Mouse (Mus musculus): ENCODE data around the gene Fam187a. TPM values are rescaled to one million over a fixed set of nuclear protein-coding genes. Genes with fewer than 3 reads are reported as not detected.

The Fam187a gene
- total and polyA plus RNA-seq, 2 experiments from 2014 or later: not detected

DNA sequence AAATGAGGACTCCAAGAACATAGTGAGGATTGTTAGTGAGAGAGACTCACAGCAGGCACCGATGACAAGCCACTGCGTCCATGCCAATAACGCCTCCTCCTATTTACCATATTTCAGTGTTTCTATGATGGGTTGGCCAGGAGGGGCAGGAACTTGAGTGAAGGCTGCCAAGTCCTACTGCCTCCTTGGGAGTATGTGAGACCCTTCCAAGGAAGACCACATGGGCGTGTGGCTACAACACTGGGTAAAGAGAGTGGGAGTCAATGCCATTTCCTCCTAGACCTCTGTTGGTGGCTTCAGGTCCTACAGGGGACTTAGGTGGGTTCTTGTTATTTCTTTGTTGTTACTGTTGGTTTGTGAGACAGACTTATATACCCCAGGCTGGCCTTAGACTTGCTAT is 16.2 kb downstream of the Fam187a start:
- ATAC-seq (no peak), DNase-seq (ENCODE audit: low spot score) (no peak)
- H3K36me3 ChIP-seq (ENCODE audit: insufficient read depth, low read length): no peaks in the 10 kb centered on the region
- no peak overlapping the region for H3K27ac ChIP-seq
- peaks cover 7% of the 10 kb centered on the region; the same call in 1 of the 2 replicates for H3K4me1 ChIP-seq (ENCODE audit: insufficient read depth, low read length)
- H3K9me3 ChIP-seq (ENCODE audit: low read length): no peaks in the 10 kb centered on the region
- H3K27me3 ChIP-seq (ENCODE audit: insufficient read depth, low read length): no peaks in the 10 kb centered on the region
- H3K9ac ChIP-seq (replicated peaks; ENCODE audit: low read length): no peak overlapping the region
- TF ChIP-seq CTCF (IDR thresholded peaks at IDR 0.05; ENCODE audit: low read depth): no peak
- 43% methylated on average over 4 of the region's 4 CpGs for WGBS
- no peak overlapping the region for H3K4me3 ChIP-seq (ENCODE audit: low read length)
- H3K4me2 ChIP-seq (ENCODE audit: low read depth, low read length): 0 out of 2 replicates have a peak overlapping the region, but pooled peaks have one; percentile 19

DNA sequence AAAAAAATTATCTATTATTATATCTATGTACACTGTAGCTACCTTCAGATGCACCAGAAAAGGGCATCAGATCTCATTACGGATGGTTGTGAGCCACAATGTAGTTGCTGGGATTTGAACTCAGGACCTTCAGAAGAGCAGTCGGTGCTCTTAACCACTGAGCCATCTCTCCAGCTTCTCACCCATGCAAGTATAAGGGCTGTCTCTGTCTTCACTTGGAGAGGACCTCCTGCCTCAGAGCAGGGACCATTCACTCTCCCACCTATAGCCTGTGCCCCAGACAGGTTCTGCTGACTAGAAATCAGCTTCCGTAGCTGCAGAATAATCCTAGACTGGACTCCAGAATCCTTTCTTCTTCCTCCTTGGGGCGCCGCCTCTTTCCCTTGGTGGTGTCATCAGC is 17.1 kb downstream of the Fam187a start:
- Histone ChIP-seq H3K27ac (no peak overlapping the region), H3K4me1 (ENCODE audit: insufficient read depth, low read length) (peaks cover 7% of the 10 kb centered on the region; the same call in 1 of the 2 replicates), H3K4me2 (ENCODE audit: low read depth, low read length) (no peak overlapping the region), H3K9me3 (ENCODE audit: low read length) (no peaks in the 10 kb centered on the region), H3K4me3 (ENCODE audit: low read length) (no peak overlapping the region), H3K36me3 (ENCODE audit: insufficient read depth, low read length) (no peaks in the 10 kb centered on the region), H3K9ac (replicated peaks; ENCODE audit: low read length) (no peak overlapping the region), H3K27me3 (ENCODE audit: insufficient read depth, low read length) (no peaks in the 10 kb centered on the region)
- TF ChIP-seq CTCF (IDR thresholded peaks at IDR 0.05; ENCODE audit: low read depth): no peak
- 84% methylated on average over 5 of the region's 5 CpGs for WGBS
- no peak for DNase-seq (ENCODE audit: low spot score)
- no peak for ATAC-seq

DNA sequence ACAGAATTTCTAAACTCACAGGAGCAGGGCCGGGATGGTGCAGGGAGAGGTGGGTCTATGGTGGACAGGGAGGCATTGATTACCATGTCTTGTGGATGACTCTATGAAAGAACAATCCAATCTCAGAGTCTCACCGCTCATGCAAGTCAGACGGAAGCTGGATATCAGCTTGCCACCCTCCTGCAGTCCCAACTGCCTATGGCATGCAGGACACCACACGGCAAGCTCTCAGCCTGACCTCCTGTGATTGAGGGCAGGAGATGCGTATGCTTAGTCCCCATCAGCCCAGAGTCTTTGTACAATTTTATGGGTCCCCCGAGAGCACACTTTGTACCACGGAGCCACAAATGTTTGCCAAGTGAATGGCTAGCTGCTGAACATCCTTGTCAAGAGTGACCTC is 18.7 kb downstream of the Fam187a start:
- H3K27ac ChIP-seq: no peak overlapping the region
- no peak for ATAC-seq
- no peaks in the 10 kb centered on the region for H3K27me3 ChIP-seq (ENCODE audit: insufficient read depth, low read length)
- no peak overlapping the region for H3K4me3 ChIP-seq (ENCODE audit: low read length)
- no peaks in the 10 kb centered on the region for H3K36me3 ChIP-seq (ENCODE audit: insufficient read depth, low read length)
- H3K9me3 ChIP-seq (ENCODE audit: low read length): no peaks in the 10 kb centered on the region
- H3K4me1 ChIP-seq (ENCODE audit: insufficient read depth, low read length): peaks cover 2% of the 10 kb centered on the region; the same call in 1 of the 2 replicates
- WGBS: 76% methylated on average over 7 of the region's 7 CpGs
- H3K4me2 ChIP-seq (ENCODE audit: low read depth, low read length): no peak overlapping the region
- H3K9ac ChIP-seq (replicated peaks; ENCODE audit: low read length): no peak overlapping the region
- no peak for DNase-seq (ENCODE audit: low spot score)
- TF ChIP-seq CTCF (IDR thresholded peaks at IDR 0.05; ENCODE audit: low read depth): no peak

DNA sequence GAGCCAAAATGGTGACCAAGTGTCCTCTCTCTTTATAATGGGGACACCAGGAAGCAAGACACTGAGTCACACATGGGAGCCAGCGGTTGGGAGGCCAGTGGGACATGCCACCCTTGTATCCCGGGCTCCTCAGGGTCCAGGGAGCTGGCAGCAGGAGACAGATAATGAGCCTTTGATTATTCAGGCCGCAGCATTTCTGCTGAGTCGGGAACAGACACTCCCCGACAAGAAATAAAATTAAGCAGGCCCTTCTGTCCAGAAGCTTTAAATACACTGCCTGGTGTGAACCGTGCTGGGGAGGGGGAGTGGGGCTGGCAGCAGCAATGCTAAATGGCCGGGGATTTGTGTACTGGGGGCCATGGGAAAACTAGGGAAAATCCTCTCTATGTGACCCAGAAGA is 26.4 kb downstream of the Fam187a start:
- no peak for TF ChIP-seq CTCF (IDR thresholded peaks at IDR 0.05; ENCODE audit: low read depth)
- Histone ChIP-seq H3K27me3 (ENCODE audit: insufficient read depth, low read length) (no peaks in the 10 kb centered on the region), H3K36me3 (ENCODE audit: insufficient read depth, low read length) (no peaks in the 10 kb centered on the region), H3K4me1 (ENCODE audit: insufficient read depth, low read length) (no peaks in the 10 kb centered on the region), H3K9ac (replicated peaks; ENCODE audit: low read length) (no peak overlapping the region), H3K4me2 (ENCODE audit: low read depth, low read length) (no peak overlapping the region), H3K9me3 (ENCODE audit: low read length) (no peaks in the 10 kb centered on the region), H3K27ac (no peak overlapping the region), H3K4me3 (ENCODE audit: low read length) (no peak overlapping the region)
- DNase-seq (ENCODE audit: low spot score): no peak
- 42% methylated on average over 7 of the region's 7 CpGs for WGBS
- ATAC-seq: no peak

DNA sequence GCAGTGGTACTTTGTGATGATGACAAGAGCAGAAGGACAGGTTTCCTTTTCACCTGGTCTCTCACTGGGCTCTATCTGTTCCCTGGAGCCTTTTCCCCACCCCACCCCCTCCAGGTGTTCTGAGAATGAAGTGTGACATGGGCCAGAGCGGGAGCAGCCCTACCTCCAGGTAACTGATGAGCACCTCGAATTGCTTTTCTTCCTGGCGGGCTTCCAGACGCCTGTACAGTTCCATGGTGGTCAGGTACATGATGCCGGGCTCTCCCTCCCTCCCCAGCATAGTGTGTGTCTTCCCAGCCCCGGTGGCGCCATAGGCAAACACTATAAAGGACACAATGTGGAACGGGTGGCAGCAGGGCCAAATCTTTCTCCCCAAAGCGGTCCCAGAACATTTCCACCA is 30.4 kb downstream of the Fam187a start:
- Histone ChIP-seq H3K4me3 (ENCODE audit: low read length) (no peak overlapping the region), H3K9me3 (ENCODE audit: low read length) (no peaks in the 10 kb centered on the region), H3K27me3 (ENCODE audit: insufficient read depth, low read length) (no peaks in the 10 kb centered on the region), H3K4me2 (ENCODE audit: low read depth, low read length) (no peak overlapping the region), H3K27ac (no peak overlapping the region), H3K9ac (replicated peaks; ENCODE audit: low read length) (no peak overlapping the region), H3K4me1 (ENCODE audit: insufficient read depth, low read length) (no peaks in the 10 kb centered on the region), H3K36me3 (ENCODE audit: insufficient read depth, low read length) (no peaks in the 10 kb centered on the region)
- ATAC-seq: no peak
- 89% methylated on average over 9 of the region's 9 CpGs for WGBS
- DNase-seq (ENCODE audit: low spot score): no peak
- TF ChIP-seq CTCF (IDR thresholded peaks at IDR 0.05; ENCODE audit: low read depth): no peak

DNA sequence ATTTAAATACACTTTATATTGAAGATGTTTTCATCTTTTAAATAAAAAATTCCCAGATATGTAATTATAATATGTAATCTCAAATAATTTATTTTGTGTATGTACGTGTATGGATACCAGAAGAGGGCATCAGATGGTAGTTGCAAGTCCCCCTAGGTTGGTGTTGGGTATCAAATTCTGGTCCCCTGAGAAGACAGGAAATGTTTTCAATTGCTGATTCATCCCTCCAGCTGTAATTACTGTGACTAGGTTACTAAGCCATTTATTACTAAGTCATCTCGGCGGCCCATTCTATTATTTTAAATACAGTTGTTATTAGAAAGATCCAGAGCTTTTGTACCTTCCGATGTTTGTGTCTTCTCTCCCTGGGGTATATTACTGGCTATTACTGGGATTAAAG is 33.1 kb downstream of the Fam187a start:
- Histone ChIP-seq H3K9ac (replicated peaks; ENCODE audit: low read length) (no peak overlapping the region), H3K4me2 (ENCODE audit: low read depth, low read length) (no peak overlapping the region), H3K4me3 (ENCODE audit: low read length) (no peak overlapping the region), H3K36me3 (ENCODE audit: insufficient read depth, low read length) (no peaks in the 10 kb centered on the region), H3K4me1 (ENCODE audit: insufficient read depth, low read length) (no peaks in the 10 kb centered on the region), H3K27ac (no peak overlapping the region), H3K27me3 (ENCODE audit: insufficient read depth, low read length) (no peaks in the 10 kb centered on the region), H3K9me3 (ENCODE audit: low read length) (no peaks in the 10 kb centered on the region)
- ATAC-seq (no peak), DNase-seq (ENCODE audit: low spot score) (no peak)
- WGBS: 73% methylated on average over 4 of the region's 4 CpGs
- TF ChIP-seq CTCF (IDR thresholded peaks at IDR 0.05; ENCODE audit: low read depth): no peak

DNA sequence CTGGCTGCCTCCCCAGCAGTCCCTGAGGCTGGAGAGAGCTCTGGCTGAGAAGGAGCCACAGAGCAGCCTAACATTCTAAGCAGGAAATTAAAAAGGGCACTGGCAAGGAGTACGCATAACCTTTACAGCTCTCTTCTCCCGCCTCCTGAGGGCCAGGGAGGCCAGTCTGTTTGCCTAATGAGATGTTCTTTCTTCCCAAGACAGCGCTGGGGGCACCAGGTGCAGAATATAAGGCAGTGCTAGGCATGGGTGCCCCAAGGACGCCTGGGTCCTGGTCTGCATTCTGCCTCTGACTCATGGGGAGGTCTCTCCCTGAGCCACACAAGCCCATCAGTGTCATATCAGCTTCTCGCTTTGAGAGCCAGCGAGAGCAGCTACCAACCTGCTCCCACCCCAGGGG is 36.5 kb downstream of the Fam187a start:
- ATAC-seq (no peak), DNase-seq (ENCODE audit: low spot score) (no peak)
- H3K9ac ChIP-seq (replicated peaks; ENCODE audit: low read length): no peak overlapping the region
- no peak overlapping the region for H3K4me3 ChIP-seq (ENCODE audit: low read length)
- no peak overlapping the region for H3K27ac ChIP-seq
- H3K36me3 ChIP-seq (ENCODE audit: insufficient read depth, low read length): no peaks in the 10 kb centered on the region
- no peak overlapping the region for H3K4me2 ChIP-seq (ENCODE audit: low read depth, low read length)
- TF ChIP-seq CTCF (IDR thresholded peaks at IDR 0.05; ENCODE audit: low read depth): no peak
- H3K4me1 ChIP-seq (ENCODE audit: insufficient read depth, low read length): no peaks in the 10 kb centered on the region
- 67% methylated on average over 6 of the region's 6 CpGs for WGBS
- no peaks in the 10 kb centered on the region for H3K9me3 ChIP-seq (ENCODE audit: low read length)
- no peaks in the 10 kb centered on the region for H3K27me3 ChIP-seq (ENCODE audit: insufficient read depth, low read length)
